Mouse (Mus musculus) heart, adult 2 months (tissue): ENCODE results near the gene Ntan1.

ENCODE experiments used
- CTCF ChIP-seq: fragments of 200-600 bp; IDR thresholded peaks from 2 replicates; pipeline ENCODE4 v1.8.1; 2022; ENCODE audit warnings: antibody characterized with exemption, mild to moderate bottlenecking, moderate library complexity
- EP300 ChIP-seq: fragments of 200-500 bp; IDR thresholded peaks from 2 replicates; pipeline ENCODE4 v1.6.1; 2011; ENCODE audit warnings: low read depth, low read length, control low read depth; ENCODE audit not compliant: insufficient read depth
- POLR2A ChIP-seq: fragments of 200-500 bp; IDR thresholded peaks from 2 replicates; pipeline ENCODE4 v1.6.1; 2011; ENCODE audit warnings: mild to moderate bottlenecking, low read depth, low read length, control low read depth; ENCODE audit not compliant: insufficient read depth

DNA sequence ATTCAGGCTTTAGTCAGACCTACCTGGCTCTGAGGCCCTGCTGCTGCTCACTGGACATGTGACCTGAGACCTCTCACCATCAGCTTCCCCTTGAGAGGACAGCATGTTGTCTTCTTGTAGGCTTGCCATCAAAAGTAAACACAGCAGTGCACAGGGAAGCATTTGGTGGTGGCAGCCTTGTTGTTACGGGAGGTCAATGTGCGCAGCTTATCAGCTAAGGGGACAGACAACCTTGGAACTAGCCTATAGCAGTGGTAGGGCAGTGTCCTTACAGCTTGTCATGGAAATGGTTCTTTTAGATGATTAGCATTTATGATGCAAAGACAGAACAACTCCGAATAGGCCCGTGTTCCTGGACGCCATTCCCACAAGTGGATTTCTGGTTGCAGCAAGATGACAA, 15.7 kb downstream of the Ntan1 start:
- TF ChIP-seq POLR2A (no peak), CTCF (no peak), EP300 (no peak)
